Mouse (Mus musculus): Measurements from ENCODE around the gene Cfap206.
"Not testable (repeated sequence)": the region's sequence is repeated elsewhere in the genome, so short reads cannot be mapped to it uniquely, and the experiment has no call there.

Gene Cfap206

GRCm38 (mm10) chr4:34729851-34730341 is at the start of gene Cfap206:
TSS of gene Cfap206 (minus strand) at chr4:34730206.
- DNase-seq (ENCODE audit: low spot score in 2 of 2): peak in 1 of 2 experiments; percentile 28

GRCm38 (mm10) chr4:34777677-34778527 is 47.9 kb upstream of the Cfap206 start, which contains the start of gene Smim8:
TSS of gene Smim8 (minus strand) at chr4:34778423.
- DNase-seq (ENCODE audit: low spot score in 2 of 2): peak; percentile 69 to 86

- no peak for DNase-seq (ENCODE audit: low spot score in 2 of 2)
Observed at GRCm38 (mm10) chr4:34771652-34772371, 41.8 kb upstream of the Cfap206 start.

- no peak for DNase-seq (ENCODE audit: low spot score in 2 of 2)
Observed at GRCm38 (mm10) chr4:34756163-34756562, 26.2 kb upstream of the Cfap206 start, which contains the start of gene Gm136. TSS of gene Gm136 (minus strand) at chr4:34756263.

GRCm38 (mm10) chr4:34749236-34749635 is 19.2 kb upstream of the Cfap206 start:
- no peak for DNase-seq (ENCODE audit: low spot score in 2 of 2)

GRCm38 (mm10) chr4:34734461-34734860 is 4.5 kb upstream of the Cfap206 start:
- DNase-seq (ENCODE audit: low spot score in 2 of 2): no peak

GRCm38 (mm10) chr4:34733415-34733814 is 3.4 kb upstream of the Cfap206 start:
- not testable (repeated sequence) for DNase-seq (ENCODE audit: low spot score in 2 of 2)

GRCm38 (mm10) chr4:34725710-34726109 is 4.3 kb downstream of the Cfap206 start:
- DNase-seq (ENCODE audit: low spot score in 2 of 2): not testable (repeated sequence)

- DNase-seq (ENCODE audit: low spot score in 2 of 2): no peak
Observed at GRCm38 (mm10) chr4:34724306-34724705, 5.7 kb downstream of the Cfap206 start.

GRCm38 (mm10) chr4:34723186-34723585 is 6.8 kb downstream of the Cfap206 start:
- DNase-seq (ENCODE audit: low spot score in 2 of 2): no peak

- DNase-seq (ENCODE audit: low spot score in 2 of 2): no peak
Observed at GRCm38 (mm10) chr4:34720127-34720895, 9.7 kb downstream of the Cfap206 start.

- DNase-seq (ENCODE audit: low spot score in 2 of 2): no peak
Observed at GRCm38 (mm10) chr4:34719421-34719820, 10.6 kb downstream of the Cfap206 start.

GRCm38 (mm10) chr4:34715062-34715461 is 14.9 kb downstream of the Cfap206 start:
- no peak for DNase-seq (ENCODE audit: low spot score in 2 of 2)

GRCm38 (mm10) chr4:34708127-34708526 is 21.9 kb downstream of the Cfap206 start:
- no peak for DNase-seq (ENCODE audit: low spot score in 2 of 2)

- DNase-seq (ENCODE audit: low spot score in 2 of 2): no peak
Observed at GRCm38 (mm10) chr4:34707248-34707647, 22.8 kb downstream of the Cfap206 start.

GRCm38 (mm10) chr4:34703029-34703428 is 27.0 kb downstream of the Cfap206 start:
- DNase-seq (ENCODE audit: low spot score in 2 of 2): no peak

GRCm38 (mm10) chr4:34702231-34702630 is 27.8 kb downstream of the Cfap206 start:
- no peak for DNase-seq (ENCODE audit: low spot score in 2 of 2)

GRCm38 (mm10) chr4:34701528-34701927 is 28.5 kb downstream of the Cfap206 start:
- DNase-seq (ENCODE audit: low spot score in 2 of 2): no peak

- DNase-seq (ENCODE audit: low spot score in 2 of 2): no peak
Observed at GRCm38 (mm10) chr4:34688021-34688420, 42.0 kb downstream of the Cfap206 start.

GRCm38 (mm10) chr4:34686874-34687567 is 43.0 kb downstream of the Cfap206 start, which contains the start of gene Slc35a1:
TSS of gene Slc35a1 (minus strand) at chr4:34687438.
- DNase-seq (ENCODE audit: low spot score in 2 of 2): peak; percentile 91 to 92

GRCm38 (mm10) chr4:34680530-34680929 is 49.5 kb downstream of the Cfap206 start:
- no peak for DNase-seq (ENCODE audit: low spot score in 2 of 2)
